Mouse (Mus musculus): Measurements from ENCODE around the gene Zfpm1. TPM values are rescaled to one million over a fixed set of nuclear protein-coding genes. Genes with fewer than 3 reads are reported as not detected.
A peak's percentile ranks its signal among the peaks of the same experiment; 100 is the strongest.

Zfpm1 gene
- polyA plus RNA-seq, 1 experiment from 2014 or later: 1.4 TPM

DNA sequence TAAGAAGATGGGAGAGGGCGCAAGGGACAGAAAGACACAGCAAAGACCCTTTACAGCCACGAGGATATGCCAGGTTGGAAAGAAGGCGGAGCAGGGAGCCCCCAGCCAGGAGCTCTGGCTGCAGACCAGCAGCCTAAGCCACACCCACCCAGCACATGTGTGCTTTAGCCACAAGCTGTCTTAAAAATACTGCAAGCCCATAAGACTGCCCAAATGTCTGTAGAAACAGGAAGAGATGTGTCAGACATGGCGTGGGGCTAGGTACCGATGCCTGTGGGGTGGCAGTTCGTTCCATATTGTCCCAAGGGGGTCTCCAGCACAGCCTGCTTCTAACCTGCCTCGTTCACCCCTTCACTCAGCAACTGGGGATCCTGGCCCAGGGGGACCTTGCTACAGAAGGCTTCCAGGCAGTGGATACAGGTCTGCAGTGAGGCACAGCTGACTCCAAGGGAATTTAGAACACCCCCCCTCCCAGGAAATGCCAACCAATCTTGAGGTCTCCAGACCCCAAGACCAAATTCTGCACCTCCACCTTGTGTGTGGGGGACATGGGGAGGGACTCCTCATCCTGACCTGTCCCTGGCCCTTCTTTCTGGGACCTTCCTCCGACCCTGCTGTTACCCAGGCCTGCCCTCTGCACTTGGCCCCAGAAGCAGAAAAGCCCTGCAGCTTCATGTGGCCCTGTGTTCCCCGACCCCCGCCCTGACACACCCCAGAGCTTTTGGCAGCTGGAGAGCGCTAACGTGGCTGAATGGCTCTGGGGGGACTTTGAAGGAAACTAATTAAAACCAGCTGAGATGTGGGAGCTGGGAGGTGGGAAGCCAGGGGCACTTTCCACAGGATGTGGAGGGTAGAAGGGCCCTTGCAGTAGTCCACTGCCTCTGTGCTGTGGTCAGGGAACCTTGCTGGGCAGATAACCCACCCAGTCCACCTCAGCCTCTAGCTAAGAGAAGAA, 35.4 kb upstream of the Zfpm1 start:
- H3K4me3 ChIP-seq (ENCODE audit: low read depth, low read length): no peak overlapping the region
- H3K9me3 ChIP-seq (ENCODE audit: control insufficient read depth, low read length): no peaks in the 10 kb centered on the region
- no peak overlapping the region for H3K27ac ChIP-seq (ENCODE audit: low read depth, low read length)
- H3K4me1 ChIP-seq (replicated peaks; ENCODE audit: control insufficient read depth, insufficient read depth, low read length): peaks cover 5% of the 10 kb centered on the region; the same call in 1 of the 2 replicates
- no peak overlapping the region for H3K9ac ChIP-seq (ENCODE audit: low read length)
- no peaks in the 10 kb centered on the region for H3K36me3 ChIP-seq (ENCODE audit: control insufficient read depth, insufficient read depth, low read length)
- no peak for ATAC-seq (replicated peaks; ENCODE audit: low FRiP score)
- no peak overlapping the region for H3K4me2 ChIP-seq (ENCODE audit: low read depth, low read length, severe bottlenecking)
- DNase-seq (ENCODE audit: low spot score): no peak
- 51% methylated on average over 12 of the region's 12 CpGs for WGBS
- H3K27me3 ChIP-seq (ENCODE audit: control insufficient read depth, insufficient read depth, low read length): no peaks in the 10 kb centered on the region

DNA sequence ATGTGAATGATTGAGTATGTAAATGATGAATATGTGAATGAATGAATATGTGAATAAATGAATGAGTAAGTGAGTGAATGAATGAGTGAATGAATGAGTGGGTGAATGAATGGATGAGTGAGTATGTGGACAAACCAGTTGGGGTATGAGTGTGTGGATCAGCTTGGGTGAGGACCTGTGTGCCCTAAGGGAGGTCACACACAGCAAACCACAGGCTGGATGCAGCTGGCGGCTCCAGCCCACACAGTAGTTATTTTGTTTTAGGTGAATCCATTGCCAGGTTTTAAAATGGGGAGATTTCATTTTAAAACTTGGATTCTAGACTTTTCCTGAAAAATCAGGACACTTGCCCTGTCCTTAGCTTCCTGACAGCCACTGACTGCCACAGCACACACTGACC, 30.2 kb upstream of the Zfpm1 start:
- H3K9me3 ChIP-seq (ENCODE audit: control insufficient read depth, low read length): no peaks in the 10 kb centered on the region
- no peak for ATAC-seq (replicated peaks; ENCODE audit: low FRiP score)
- H3K4me3 ChIP-seq (ENCODE audit: low read depth, low read length): no peak overlapping the region
- WGBS: 73% methylated on average over 1 of the region's 1 CpGs
- no peaks in the 10 kb centered on the region for H3K36me3 ChIP-seq (ENCODE audit: control insufficient read depth, insufficient read depth, low read length)
- no peak for DNase-seq (ENCODE audit: low spot score)
- no peaks in the 10 kb centered on the region for H3K27me3 ChIP-seq (ENCODE audit: control insufficient read depth, insufficient read depth, low read length)
- peaks cover 3% of the 10 kb centered on the region; the same call in 1 of the 2 replicates for H3K4me1 ChIP-seq (replicated peaks; ENCODE audit: control insufficient read depth, insufficient read depth, low read length)
- H3K27ac ChIP-seq (ENCODE audit: low read depth, low read length): no peak overlapping the region
- H3K9ac ChIP-seq (ENCODE audit: low read length): no peak overlapping the region
- no peak overlapping the region for H3K4me2 ChIP-seq (ENCODE audit: low read depth, low read length, severe bottlenecking)

DNA sequence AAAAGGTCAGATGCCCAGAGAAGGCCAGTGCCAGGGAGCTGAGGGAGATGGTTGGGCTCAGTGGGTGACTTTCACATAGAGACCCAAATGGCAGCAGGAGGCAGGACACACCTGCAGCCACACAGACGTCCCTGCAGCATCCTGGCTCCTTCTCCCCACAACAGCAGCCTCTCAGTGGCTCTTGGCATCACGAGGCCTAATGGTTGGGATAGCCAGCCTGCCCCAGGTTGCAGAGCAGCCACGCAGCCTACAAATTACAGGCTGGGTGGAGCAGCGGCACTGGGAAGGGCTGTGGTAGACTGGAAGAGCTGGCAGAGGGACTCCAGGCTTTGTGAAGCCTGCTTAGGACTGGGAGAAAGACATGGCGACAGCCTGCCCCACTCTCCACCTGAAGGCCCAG, 29.6 kb upstream of the Zfpm1 start:
- Histone ChIP-seq H3K4me2 (ENCODE audit: low read depth, low read length, severe bottlenecking) (no peak overlapping the region), H3K27ac (ENCODE audit: low read depth, low read length) (no peak overlapping the region), H3K9me3 (ENCODE audit: control insufficient read depth, low read length) (no peaks in the 10 kb centered on the region), H3K4me1 (replicated peaks; ENCODE audit: control insufficient read depth, insufficient read depth, low read length) (no peaks in the 10 kb centered on the region), H3K36me3 (ENCODE audit: control insufficient read depth, insufficient read depth, low read length) (no peaks in the 10 kb centered on the region), H3K4me3 (ENCODE audit: low read depth, low read length) (no peak overlapping the region), H3K9ac (ENCODE audit: low read length) (no peak overlapping the region), H3K27me3 (ENCODE audit: control insufficient read depth, insufficient read depth, low read length) (no peaks in the 10 kb centered on the region)
- DNase-seq (ENCODE audit: low spot score): no peak
- no peak for ATAC-seq (replicated peaks; ENCODE audit: low FRiP score)
- WGBS: 65% methylated on average over 5 of the region's 5 CpGs

DNA sequence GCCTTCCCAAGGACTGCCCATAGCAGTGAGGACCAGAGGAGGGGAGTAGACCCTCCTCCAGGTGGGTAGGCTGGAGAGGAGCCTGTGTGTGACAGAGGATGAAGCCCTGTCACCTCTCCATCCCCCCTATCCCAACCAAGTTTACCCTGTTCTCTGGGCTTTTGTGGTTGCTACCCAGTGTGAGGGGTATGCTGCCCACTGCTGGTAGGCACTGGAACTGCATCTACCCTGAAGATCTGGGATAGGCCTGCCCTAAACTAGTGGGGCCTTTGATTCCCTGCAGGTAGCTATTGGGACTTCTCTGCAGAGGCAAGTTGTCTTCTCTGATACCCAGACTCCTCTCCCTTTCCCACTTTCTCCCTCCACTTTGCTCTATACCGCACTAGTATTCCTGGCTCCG, 22.6 kb upstream of the Zfpm1 start:
- H3K4me3 ChIP-seq (ENCODE audit: low read depth, low read length): no peak overlapping the region
- no peaks in the 10 kb centered on the region for H3K36me3 ChIP-seq (ENCODE audit: control insufficient read depth, insufficient read depth, low read length)
- no peak overlapping the region for H3K4me2 ChIP-seq (ENCODE audit: low read depth, low read length, severe bottlenecking)
- ATAC-seq (replicated peaks; ENCODE audit: low FRiP score): 0 out of 2 replicates have a peak, but pooled peaks have one; percentile 36
- no peaks in the 10 kb centered on the region for H3K27me3 ChIP-seq (ENCODE audit: control insufficient read depth, insufficient read depth, low read length)
- no peaks in the 10 kb centered on the region for H3K9me3 ChIP-seq (ENCODE audit: control insufficient read depth, low read length)
- no peak overlapping the region for H3K9ac ChIP-seq (ENCODE audit: low read length)
- H3K4me1 ChIP-seq (replicated peaks; ENCODE audit: control insufficient read depth, insufficient read depth, low read length): no peaks in the 10 kb centered on the region
- no peak overlapping the region for H3K27ac ChIP-seq (ENCODE audit: low read depth, low read length)
- DNase-seq (ENCODE audit: low spot score): peak; percentile 90
- whole genome bisulfite sequencing: 56% methylated on average over 2 of the region's 2 CpGs

DNA sequence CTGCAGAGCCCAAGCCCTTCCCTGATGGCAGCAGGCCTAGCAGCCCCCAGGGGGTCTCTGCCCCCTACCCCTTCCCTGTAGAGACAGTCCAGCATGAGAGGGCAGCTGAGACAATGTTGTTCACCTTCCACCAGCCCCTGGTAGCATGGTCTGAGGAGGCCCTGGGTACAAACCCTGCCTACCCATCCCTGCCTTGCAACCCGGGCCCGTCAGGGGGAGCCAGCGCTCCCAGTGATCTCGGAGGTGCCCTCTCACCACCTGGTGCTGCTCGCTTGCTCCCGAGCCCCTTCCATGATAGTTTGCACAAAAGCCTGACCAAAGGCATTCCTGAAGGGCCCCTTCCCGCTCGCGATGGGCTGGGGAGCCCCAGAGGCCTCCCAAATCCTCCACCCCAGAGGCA, 21.2 kb upstream of the Zfpm1 start:
- Histone ChIP-seq H3K9me3 (ENCODE audit: control insufficient read depth, low read length) (no peaks in the 10 kb centered on the region), H3K4me2 (ENCODE audit: low read depth, low read length, severe bottlenecking) (no peak overlapping the region), H3K27ac (ENCODE audit: low read depth, low read length) (no peak overlapping the region), H3K9ac (ENCODE audit: low read length) (no peak overlapping the region), H3K4me3 (ENCODE audit: low read depth, low read length) (no peak overlapping the region), H3K36me3 (ENCODE audit: control insufficient read depth, insufficient read depth, low read length) (no peaks in the 10 kb centered on the region), H3K27me3 (ENCODE audit: control insufficient read depth, insufficient read depth, low read length) (no peaks in the 10 kb centered on the region), H3K4me1 (replicated peaks; ENCODE audit: control insufficient read depth, insufficient read depth, low read length) (no peaks in the 10 kb centered on the region)
- 47% methylated on average over 9 of the region's 9 CpGs for WGBS
- no peak for DNase-seq (ENCODE audit: low spot score)
- ATAC-seq (replicated peaks; ENCODE audit: low FRiP score): no peak

DNA sequence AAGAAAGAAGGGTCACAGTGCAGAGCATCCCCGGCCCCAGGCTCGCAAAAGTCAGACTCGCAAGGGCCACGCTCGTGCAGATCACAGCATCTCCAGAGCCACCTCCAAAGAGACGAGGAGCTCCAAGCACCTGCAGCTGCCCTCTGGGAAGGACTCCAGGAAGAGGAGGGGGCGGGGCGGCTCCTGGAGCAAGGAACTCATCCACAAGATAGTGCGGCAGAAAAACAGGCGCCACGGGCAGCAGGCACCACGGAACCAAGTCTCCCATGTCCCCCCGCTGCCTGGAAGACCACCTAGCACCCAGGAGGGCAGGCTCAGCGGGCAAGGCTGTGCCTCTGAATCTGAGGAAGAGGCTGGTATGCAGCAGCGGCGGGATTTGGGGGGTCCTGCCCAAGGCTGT, 19.1 kb upstream of the Zfpm1 start:
- 78% methylated on average over 16 of the region's 16 CpGs for WGBS
- Histone ChIP-seq H3K4me3 (ENCODE audit: low read depth, low read length) (no peak overlapping the region), H3K4me2 (ENCODE audit: low read depth, low read length, severe bottlenecking) (no peak overlapping the region), H3K9ac (ENCODE audit: low read length) (no peak overlapping the region), H3K27me3 (ENCODE audit: control insufficient read depth, insufficient read depth, low read length) (no peaks in the 10 kb centered on the region), H3K4me1 (replicated peaks; ENCODE audit: control insufficient read depth, insufficient read depth, low read length) (no peaks in the 10 kb centered on the region), H3K27ac (ENCODE audit: low read depth, low read length) (no peak overlapping the region), H3K9me3 (ENCODE audit: control insufficient read depth, low read length) (no peaks in the 10 kb centered on the region), H3K36me3 (ENCODE audit: control insufficient read depth, insufficient read depth, low read length) (no peaks in the 10 kb centered on the region)
- DNase-seq (ENCODE audit: low spot score) (no peak), ATAC-seq (replicated peaks; ENCODE audit: low FRiP score) (no peak)

DNA sequence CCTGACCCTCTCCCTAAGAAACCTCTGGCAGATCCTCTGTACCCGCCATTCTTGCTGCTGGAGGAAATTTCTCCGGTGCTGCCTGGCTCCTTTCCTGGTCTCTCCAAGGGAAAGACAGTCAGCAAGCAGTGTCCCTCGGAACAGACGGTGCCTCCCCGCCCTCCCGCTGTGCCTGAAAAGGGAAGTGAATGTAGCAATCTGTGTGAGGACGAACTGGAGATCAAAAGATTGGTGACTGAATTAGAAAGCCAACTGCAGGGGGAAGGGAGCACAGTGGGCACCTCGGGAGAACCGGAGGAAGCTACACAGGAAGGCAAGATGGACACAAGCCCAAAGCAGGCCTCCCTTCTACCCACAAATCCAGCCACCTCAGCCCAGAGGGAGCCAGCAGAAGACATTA, 17.7 kb upstream of the Zfpm1 start:
- no peaks in the 10 kb centered on the region for H3K9me3 ChIP-seq (ENCODE audit: control insufficient read depth, low read length)
- ATAC-seq (replicated peaks; ENCODE audit: low FRiP score) (no peak), DNase-seq (ENCODE audit: low spot score) (no peak)
- no peak overlapping the region for H3K4me3 ChIP-seq (ENCODE audit: low read depth, low read length)
- no peaks in the 10 kb centered on the region for H3K36me3 ChIP-seq (ENCODE audit: control insufficient read depth, insufficient read depth, low read length)
- H3K4me1 ChIP-seq (replicated peaks; ENCODE audit: control insufficient read depth, insufficient read depth, low read length): peaks cover 4% of the 10 kb centered on the region; the same call in 1 of the 2 replicates
- H3K27ac ChIP-seq (ENCODE audit: low read depth, low read length): no peak overlapping the region
- no peak overlapping the region for H3K4me2 ChIP-seq (ENCODE audit: low read depth, low read length, severe bottlenecking)
- 40% methylated on average over 9 of the region's 9 CpGs for WGBS
- no peak overlapping the region for H3K9ac ChIP-seq (ENCODE audit: low read length)
- no peaks in the 10 kb centered on the region for H3K27me3 ChIP-seq (ENCODE audit: control insufficient read depth, insufficient read depth, low read length)

DNA sequence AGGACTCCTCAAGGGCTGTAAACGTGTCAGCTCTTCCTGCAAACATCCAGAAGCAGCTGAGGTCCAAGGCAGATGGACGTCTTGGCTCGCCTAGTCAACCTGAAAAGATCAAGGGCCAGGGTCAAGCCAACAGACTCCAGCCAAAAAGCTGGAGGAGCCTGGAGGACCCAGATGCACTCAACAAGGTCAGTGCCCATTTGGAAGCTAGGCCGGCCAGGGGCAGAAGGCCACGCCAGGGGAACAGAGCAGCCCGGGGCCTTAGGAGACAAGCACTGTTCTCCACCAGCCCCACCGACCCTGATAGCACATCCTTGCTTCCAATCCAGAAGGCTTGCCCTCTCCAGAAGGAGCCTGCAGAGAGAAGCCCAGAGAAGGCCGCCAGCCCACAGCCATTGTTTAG, 16.4 kb upstream of the Zfpm1 start:
- Histone ChIP-seq H3K4me2 (ENCODE audit: low read depth, low read length, severe bottlenecking) (no peak overlapping the region), H3K27ac (ENCODE audit: low read depth, low read length) (no peak overlapping the region), H3K36me3 (ENCODE audit: control insufficient read depth, insufficient read depth, low read length) (no peaks in the 10 kb centered on the region), H3K27me3 (ENCODE audit: control insufficient read depth, insufficient read depth, low read length) (no peaks in the 10 kb centered on the region), H3K9ac (ENCODE audit: low read length) (no peak overlapping the region), H3K9me3 (ENCODE audit: control insufficient read depth, low read length) (no peaks in the 10 kb centered on the region), H3K4me1 (replicated peaks; ENCODE audit: control insufficient read depth, insufficient read depth, low read length) (peaks cover 4% of the 10 kb centered on the region; the same call in 1 of the 2 replicates), H3K4me3 (ENCODE audit: low read depth, low read length) (no peak overlapping the region)
- DNase-seq (ENCODE audit: low spot score) (no peak), ATAC-seq (replicated peaks; ENCODE audit: low FRiP score) (no peak)
- WGBS: 88% methylated on average over 8 of the region's 8 CpGs

DNA sequence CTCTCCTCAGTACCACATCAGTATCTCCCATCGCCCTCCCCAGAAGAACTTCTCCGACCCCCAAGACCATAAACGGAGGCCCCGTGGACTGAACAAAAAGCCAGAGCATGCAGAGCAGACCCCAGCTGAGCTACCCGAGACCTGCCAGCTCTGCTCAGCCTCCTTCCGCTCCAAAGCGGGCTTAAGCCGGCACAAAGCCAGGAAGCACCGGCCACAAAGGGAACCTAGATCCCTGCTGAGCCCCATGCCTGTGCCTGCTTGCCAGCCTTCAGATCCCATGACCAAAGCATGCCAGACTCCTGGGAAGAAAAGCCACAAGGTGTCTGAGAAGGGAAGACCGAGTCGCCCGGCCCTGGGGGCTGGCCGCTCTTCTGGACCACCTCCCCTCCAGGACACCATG, 15.1 kb upstream of the Zfpm1 start:
- 28% methylated on average over 13 of the region's 13 CpGs for WGBS
- Histone ChIP-seq H3K4me2 (ENCODE audit: low read depth, low read length, severe bottlenecking) (no peak overlapping the region), H3K9me3 (ENCODE audit: control insufficient read depth, low read length) (no peaks in the 10 kb centered on the region), H3K4me1 (replicated peaks; ENCODE audit: control insufficient read depth, insufficient read depth, low read length) (peaks cover 4% of the 10 kb centered on the region; the same call in 1 of the 2 replicates), H3K36me3 (ENCODE audit: control insufficient read depth, insufficient read depth, low read length) (no peaks in the 10 kb centered on the region), H3K27me3 (ENCODE audit: control insufficient read depth, insufficient read depth, low read length) (peaks cover 2% of the 10 kb centered on the region), H3K4me3 (ENCODE audit: low read depth, low read length) (no peak overlapping the region), H3K9ac (ENCODE audit: low read length) (no peak overlapping the region), H3K27ac (ENCODE audit: low read depth, low read length) (no peak overlapping the region)
- DNase-seq (ENCODE audit: low spot score): no peak
- no peak for ATAC-seq (replicated peaks; ENCODE audit: low FRiP score)
